Mouse (Mus musculus) liver, embryonic 14.5 days (tissue): ENCODE data around the gene Mycn. TPM values are rescaled to one million over a fixed set of nuclear protein-coding genes. Genes with fewer than 3 reads are reported as not detected.

Experiments used
- ATAC-seq: fragments of 200-750 bp; cut with Nextera tagmentation; 2 replicates; pipeline ENCODE4 v1.8.0; 2017; ENCODE audit warnings: moderate number of reproducible peaks, mild to moderate bottlenecking, moderate library complexity; ENCODE audit not compliant: insufficient read depth
- DNase-seq, 3 experiments: peaks; one replicate each; pipeline ENCODE4 v3.0.0-alpha.2; 2012 to 2013; ENCODE audit warnings: low read depth in 3 of 3, low spot score in 3 of 3
- H3K27ac ChIP-seq: fragments of 300-500 bp; sonication (generic); 2 replicates; pipeline ENCODE4 v1.5.1; 2014; ENCODE audit warnings: moderate library complexity, mild to moderate bottlenecking, control low read depth, inconsistent platforms
- H3K27me3 ChIP-seq: fragments of 300-500 bp; sonication (generic); 2 replicates; pipeline ENCODE4 v1.6.1; 2014; ENCODE audit warnings: mild to moderate bottlenecking, low read length, moderate library complexity; ENCODE audit not compliant: control insufficient read depth, insufficient read depth
- H3K36me3 ChIP-seq: fragments of 300-500 bp; sonication (generic); replicated peaks from 2 replicates; pipeline ENCODE4 v1.6.1; 2014; ENCODE audit warnings: low read depth; ENCODE audit not compliant: control insufficient read depth, insufficient read depth
- H3K4me1 ChIP-seq, 2 experiments: fragments of 200-500 bp in 1 of 2; fragments of 300-500 bp in 1 of 2; sonication (generic) in 1 of 2; replicated peaks; 2 replicates each; pipeline ENCODE4 v1.6.1; 2012 to 2014; ENCODE audit warnings: antibody characterized with exemption in 1 of 2, inconsistent platforms in 1 of 2, low read length in 1 of 2; ENCODE audit not compliant: control insufficient read depth in 2 of 2, insufficient read depth in 2 of 2
- H3K4me2 ChIP-seq: fragments of 300-500 bp; sonication (generic); 2 replicates; pipeline ENCODE4 v1.6.1; 2014; ENCODE audit warnings: low read depth, mild to moderate bottlenecking, control low read depth, moderate library complexity
- H3K4me3 ChIP-seq, 2 experiments: fragments of 200-500 bp in 1 of 2; fragments of 300-500 bp in 1 of 2; sonication (generic) in 1 of 2; 2 replicates each; pipeline ENCODE4 v1.5.1; 2012 to 2014; ENCODE audit warnings: low read depth in 2 of 2, low read length in 2 of 2, mild to moderate bottlenecking in 2 of 2, control low read depth in 1 of 2, inconsistent platforms in 1 of 2, moderate library complexity in 1 of 2; ENCODE audit not compliant: insufficient read depth in 1 of 2
- H3K9ac ChIP-seq: fragments of 300-500 bp; sonication (generic); replicated peaks from 2 replicates; pipeline ENCODE4 v1.6.1; 2014; ENCODE audit warnings: mild to moderate bottlenecking, control low read depth, moderate library complexity
- H3K9me3 ChIP-seq: fragments of 300-500 bp; sonication (generic); 2 replicates; pipeline ENCODE4 v1.6.1; 2016; ENCODE audit warnings: low read length, mixed read lengths; ENCODE audit not compliant: control insufficient read depth
- CTCF ChIP-seq: IDR thresholded peaks from 2 replicates; pipeline ENCODE4 v1.5.1; 2016; ENCODE audit warnings: antibody characterized with exemption, low read depth, control low read depth
- EP300 ChIP-seq: IDR thresholded peaks from 2 replicates; pipeline ENCODE4 v1.6.1; 2016; ENCODE audit warnings: antibody characterized with exemption, low read depth
- WGBS: fragments of 180-500 bp; shearing (Covaris S2); extraction: QIAGEN DNeasy Blood & Tissue Kit; methylation state at CpG from one replicate; pipeline ENCODE4 v1.1.7; 2014; ENCODE audit not compliant: insufficient replicate concordance; 5-methylcytosine and 5-hydroxymethylcytosine counted together
- polyA plus RNA-seq, 2 experiments: library from polyadenylated mRNA; depleted of rRNA in 1 of 2; stranded (reverse) in 1 of 2; unstranded in 1 of 2; fragments of >200 nt; fragmentation: Nextera tagmentation in 1 of 2; extraction: Ambion mirVana in 1 of 2; gene quantifications; 2 replicates each; pipeline versions ENCODE4 v1.2.1 to v1.2.3; 2012 to 2014

The Mycn gene
- polyA plus RNA-seq, 2 experiments, result 2.9 to 3.9 TPM

- WGBS, result 68% methylated on average over 3 of the region's 3 CpGs
These were observed 13.5 kb downstream of the Mycn start for GRCm38 (mm10) chr12:12928239-12928638.

GRCm38 (mm10) chr12:12926975-12927527 lies 14.7 kb downstream of the Mycn start:
- Histone ChIP-seq H3K9ac (no peak overlapping the region), H3K9me3 (no peaks in the 10 kb centered on the region), H3K4me3 (no peak overlapping the region), H3K4me2 (no peak overlapping the region), H3K4me1 (no peaks in the 10 kb centered on the region), H3K36me3 (no peaks in the 10 kb centered on the region), H3K27ac (no peak overlapping the region), H3K27me3 (no peaks in the 10 kb centered on the region)
- 71% methylated on average over 3 of the region's 3 CpGs for WGBS
- DNase-seq (no peak), ATAC-seq (no peak)
- TF ChIP-seq EP300 (no peak), CTCF (no peak)

More at GRCm38 (mm10) chr12:12928239-12928638, 13.5 kb downstream of the Mycn start:
- Histone ChIP-seq H3K4me2 (no peak overlapping the region), H3K9me3 (no peaks in the 10 kb centered on the region), H3K36me3 (no peaks in the 10 kb centered on the region), H3K27ac (no peak overlapping the region), H3K9ac (no peak overlapping the region), H3K4me3 (no peak overlapping the region), H3K4me1 (no peaks in the 10 kb centered on the region), H3K27me3 (no peaks in the 10 kb centered on the region)
- TF ChIP-seq EP300, result no peak
- TF ChIP-seq CTCF, result no peak
- DNase-seq, result no peak
- no peak for ATAC-seq

GRCm38 (mm10) chr12:12924446-12924845 lies 17.3 kb downstream of the Mycn start:
- Histone ChIP-seq H3K27ac (no peak overlapping the region), H3K4me2 (no peak overlapping the region), H3K27me3 (no peaks in the 10 kb centered on the region), H3K4me3 (no peak overlapping the region), H3K36me3 (no peaks in the 10 kb centered on the region), H3K9me3 (no peaks in the 10 kb centered on the region), H3K4me1 (no peaks in the 10 kb centered on the region; a peak in 1 of 4 replicates), H3K9ac (no peak overlapping the region)
- TF ChIP-seq CTCF (no peak), EP300 (no peak)
- 42% methylated on average over 3 of the region's 3 CpGs for WGBS
- ATAC-seq (no peak), DNase-seq (no peak)

GRCm38 (mm10) chr12:12920166-12921157 lies 21.3 kb downstream of the Mycn start:
- H3K27me3 ChIP-seq, result no peaks in the 10 kb centered on the region
- no peak overlapping the region for H3K9ac ChIP-seq
- no peak overlapping the region for H3K27ac ChIP-seq
- H3K9me3 ChIP-seq, result no peaks in the 10 kb centered on the region
- TF ChIP-seq EP300 (no peak), CTCF (no peak)
- no peaks in the 10 kb centered on the region for H3K36me3 ChIP-seq
- ATAC-seq (no peak), DNase-seq (no peak)
- no peak overlapping the region for H3K4me2 ChIP-seq
- 39% methylated on average over 12 of the region's 12 CpGs for WGBS
- H3K4me3 ChIP-seq, result no peak overlapping the region
- H3K4me1 ChIP-seq, result no peaks in the 10 kb centered on the region; a peak in 1 of 4 replicates

GRCm38 (mm10) chr12:12916298-12916697 lies 25.4 kb downstream of the Mycn start:
- TF ChIP-seq CTCF (no peak), EP300 (no peak)
- no peak overlapping the region for H3K9ac ChIP-seq
- H3K27ac ChIP-seq, result no peak overlapping the region
- H3K27me3 ChIP-seq, result no peaks in the 10 kb centered on the region
- H3K4me1 ChIP-seq, result no peaks in the 10 kb centered on the region; a peak in 1 of 4 replicates
- H3K4me2 ChIP-seq, result no peak overlapping the region
- H3K9me3 ChIP-seq, result no peaks in the 10 kb centered on the region
- 44% methylated on average over 9 of the region's 9 CpGs for WGBS
- H3K36me3 ChIP-seq, result no peaks in the 10 kb centered on the region
- H3K4me3 ChIP-seq, result no peak overlapping the region
- no peak for ATAC-seq
- no peak for DNase-seq
